Mouse (Mus musculus) frontal cortex, postnatal 25 days (tissue): Measurements from ENCODE around the gene Nat9.
A peak's percentile ranks its signal among the peaks of the same experiment; 100 is the strongest.

ENCODE experiments used
- DNase-seq, 2 experiments: peaks; one replicate each; pipeline ENCODE4 v3.0.0; 2022; ENCODE audit warnings: low spot score in 2 of 2

Gene Nat9

GRCm38 (mm10) chr11:115176399-115177190, 11.1 kb downstream of the Nat9 start:
- no peak for DNase-seq

GRCm38 (mm10) chr11:115173549-115174339, 13.9 kb downstream of the Nat9 start:
- no peak for DNase-seq

GRCm38 (mm10) chr11:115172825-115173287, 14.8 kb downstream of the Nat9 start:
- DNase-seq, result no peak

- no peak for DNase-seq
Observed at GRCm38 (mm10) chr11:115171125-115171524, 16.5 kb downstream of the Nat9 start.

- DNase-seq, result no peak
Observed at GRCm38 (mm10) chr11:115169430-115169829, 18.2 kb downstream of the Nat9 start.

GRCm38 (mm10) chr11:115167631-115168249, 19.9 kb downstream of the Nat9 start:
- no peak for DNase-seq

- DNase-seq, result no peak
Observed at GRCm38 (mm10) chr11:115166776-115167175, 20.9 kb downstream of the Nat9 start.

GRCm38 (mm10) chr11:115164976-115165374, 22.7 kb downstream of the Nat9 start:
- DNase-seq, result no peak

GRCm38 (mm10) chr11:115164341-115164975, 23.2 kb downstream of the Nat9 start:
- no peak for DNase-seq

GRCm38 (mm10) chr11:115163568-115164150, 24.0 kb downstream of the Nat9 start:
- DNase-seq, result no peak

GRCm38 (mm10) chr11:115162832-115163480, 24.7 kb downstream of the Nat9 start, which contains the start of gene Slc9a3r1:
TSS of gene Slc9a3r1 (plus strand) at chr11:115163341.
- DNase-seq, result peak; percentile 78 to 89

- DNase-seq, result no peak
Observed at GRCm38 (mm10) chr11:115162205-115162601, 25.5 kb downstream of the Nat9 start.

GRCm38 (mm10) chr11:115161578-115162204, 26.0 kb downstream of the Nat9 start:
- DNase-seq, result no peak

- no peak for DNase-seq
Observed at GRCm38 (mm10) chr11:115160883-115161577, 26.6 kb downstream of the Nat9 start.

- peak; percentile 57 to 70 for DNase-seq
Observed at GRCm38 (mm10) chr11:115160016-115160797, 27.5 kb downstream of the Nat9 start.

- no peak for DNase-seq
Observed at GRCm38 (mm10) chr11:115157933-115158719, 29.5 kb downstream of the Nat9 start.

- no peak for DNase-seq
Observed at GRCm38 (mm10) chr11:115155053-115155634, 32.5 kb downstream of the Nat9 start.
